Mouse (Mus musculus): Measurements from ENCODE around the gene Kif11.

DNA sequence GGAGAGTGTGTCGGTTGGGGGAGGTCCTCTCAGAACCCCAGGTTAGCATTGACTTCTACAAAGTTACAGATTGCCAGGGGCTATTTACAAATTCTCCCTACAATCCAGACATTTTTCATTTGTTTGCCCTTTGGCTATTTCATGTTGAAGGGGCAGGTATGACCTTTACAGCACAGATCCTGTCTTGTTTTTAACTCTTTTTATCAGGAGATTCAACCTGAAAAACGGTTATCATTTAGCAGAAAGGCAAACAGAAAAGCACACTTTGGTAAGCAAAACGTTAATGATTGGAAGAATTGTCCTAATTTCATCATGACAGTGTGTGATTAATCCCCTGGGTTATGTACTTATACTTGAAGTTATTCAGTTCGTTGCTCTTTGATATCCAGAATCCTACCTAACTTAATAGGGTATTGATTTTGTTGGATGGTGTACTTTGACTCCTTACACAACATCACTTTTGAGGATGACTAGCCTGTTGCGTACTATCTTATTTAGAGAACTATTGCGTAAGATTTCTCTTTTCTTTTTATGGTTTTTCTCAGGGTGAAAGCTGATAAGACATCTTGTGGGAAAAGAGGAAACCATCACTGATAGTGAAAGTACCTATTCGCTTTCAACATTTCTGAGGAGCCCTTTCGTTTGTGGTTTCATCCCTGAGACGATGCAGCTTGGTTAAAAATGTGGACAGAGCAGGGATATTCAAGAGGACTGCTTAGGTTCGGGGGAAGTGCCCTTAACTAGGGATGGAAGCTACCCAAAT, 66.5 kb downstream of the Kif11 start:
- TF ChIP-seq GATA1 (IDR thresholded peaks at IDR 0.05; ENCODE audit: low read length) (no peak), TAL1 (IDR thresholded peaks at IDR 0.05; ENCODE audit: low read length) (no peak)

Measured in erythroblast, embryonic 14.5 days (primary cell).